In the genomic region with DNA sequence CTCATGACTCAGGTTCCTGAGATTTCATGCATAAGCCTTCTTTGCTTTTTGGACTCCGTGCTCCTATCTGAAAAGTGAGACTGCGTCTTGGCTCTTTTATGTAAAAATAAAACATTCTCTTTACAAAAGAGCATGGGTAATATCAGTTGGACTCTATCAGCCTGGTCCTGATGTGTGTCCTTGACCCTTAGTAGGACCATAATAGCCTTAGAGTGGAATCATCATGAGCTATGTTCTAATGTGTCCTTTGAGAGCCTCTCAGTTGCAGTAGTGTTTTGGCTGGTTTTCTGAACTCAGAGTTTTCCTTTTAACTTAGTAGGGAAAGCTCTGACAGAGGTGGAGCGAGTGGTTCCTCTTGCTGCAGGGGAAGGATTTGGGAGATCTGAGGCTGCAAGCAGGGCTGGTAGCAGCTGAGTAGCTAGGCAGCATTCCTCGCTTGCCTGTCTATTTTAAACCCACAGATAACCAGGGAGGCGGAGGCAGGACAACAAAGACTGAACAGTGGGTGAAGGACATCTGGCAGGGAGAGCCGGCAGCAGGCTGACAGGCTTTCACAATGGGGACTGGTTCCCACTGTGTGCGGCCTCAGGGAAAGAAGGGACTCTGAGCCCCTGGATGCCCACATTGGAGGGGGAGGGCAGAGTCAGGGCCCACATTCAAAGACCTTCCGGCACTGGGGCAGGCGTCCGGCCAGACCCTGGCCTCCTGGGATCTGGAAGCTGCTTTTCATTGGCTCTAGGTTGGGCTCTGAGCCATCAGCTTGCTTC, we compare ENCODE assay signal across 9 mouse cellular contexts. TPM values are rescaled to one million over a fixed set of nuclear protein-coding genes. Genes with fewer than 3 reads are reported as not detected.
A peak's percentile ranks its signal among the peaks of the same experiment; 100 is the strongest.
DNase-seq lines count a peak whose midpoint lies in the region; ATAC-seq and TF ChIP-seq lines count a peak whose summit lies in the region.
"Had no signal": no experiment of that assay in that cellular context is flagged by ENCODE, and none has a peak within 500 bp of the region (broad histone marks: within the 10 kb centered on the region; RNA-seq: fewer than 3 reads in every experiment).

No protein-coding gene starts in this region.

- no peak for DNase-seq in lung, adult 18-20 months
- DNase-seq in embryonic facial prominence, embryonic 11.5 days (ENCODE audit: low spot score), result peak; percentile 54
- DNase-seq in layer of hippocampus, postnatal 14 days (ENCODE audit: low spot score in 2 of 2), result peak; percentile 87 to 91

- H3K36me3 ChIP-seq in lung, embryonic 16.5 days (ENCODE audit: control insufficient read depth, insufficient read depth, low read length), result no peaks in the 10 kb centered on the region
- H3K36me3 ChIP-seq in embryonic facial prominence, embryonic 11.5 days (replicated peaks; ENCODE audit: control insufficient read depth, insufficient read depth, low read depth, low read length), result no peaks in the 10 kb centered on the region
- H3K36me3 ChIP-seq in heart, embryonic 13.5 days, result no peaks in the 10 kb centered on the region
- H3K36me3 ChIP-seq in midbrain, embryonic 12.5 days, result no peaks in the 10 kb centered on the region
- H3K36me3 ChIP-seq in testis, adult 2 months (ENCODE audit: control insufficient read depth, insufficient read depth, low read length), result no peaks in the 10 kb centered on the region
- H3K36me3 ChIP-seq: limb, embryonic 13.5 days had no signal

- peak; percentile 27; the same call in 1 of the 2 replicates for TF ChIP-seq POLR2A in testis, adult 2 months (IDR thresholded peaks at IDR 0.05; ENCODE audit: control insufficient read depth, low read depth, low read length)

- no peaks in the 10 kb centered on the region for H3K27me3 ChIP-seq in lung, embryonic 16.5 days (ENCODE audit: control insufficient read depth, insufficient read depth, low read depth, low read length)
- no peaks in the 10 kb centered on the region for H3K27me3 ChIP-seq in embryonic facial prominence, embryonic 11.5 days (ENCODE audit: control insufficient read depth, insufficient read depth, low read length)
- no peaks in the 10 kb centered on the region for H3K27me3 ChIP-seq in heart, embryonic 13.5 days (replicated peaks)
- H3K27me3 ChIP-seq in midbrain, embryonic 12.5 days, result peaks cover 27% of the 10 kb centered on the region
- H3K27me3 ChIP-seq in testis, adult 2 months (ENCODE audit: control insufficient read depth, insufficient read depth, low read length), result no peaks in the 10 kb centered on the region
- H3K27me3 ChIP-seq: limb, embryonic 13.5 days had no signal

- peak; percentile 75 for ATAC-seq in lung, embryonic 16.5 days (ENCODE audit: low read depth)
- peak; percentile 75; the same call in 1 of the 2 replicates for ATAC-seq in embryonic facial prominence, embryonic 11.5 days (replicated peaks; ENCODE audit: insufficient number of reproducible peaks, low FRiP score, low TSS enrichment, low read depth)
- ATAC-seq in heart, embryonic 13.5 days (ENCODE audit: extremely low read depth, insufficient number of reproducible peaks, low FRiP score, low TSS enrichment), result peak; percentile 45; the same call in 1 of the 2 replicates
- peak; percentile 92 for ATAC-seq in midbrain, embryonic 12.5 days (ENCODE audit: low FRiP score, low read depth)
- ATAC-seq in CD4-positive, CD25-positive, alpha-beta regulatory T cell, adult 4 months, result no peak

- H3K4me2 ChIP-seq in lung, embryonic 16.5 days (ENCODE audit: low read depth, low read length), result no peak overlapping the region
- no peak overlapping the region for H3K4me2 ChIP-seq in embryonic facial prominence, embryonic 11.5 days (ENCODE audit: low read depth, low read length)
- peak overlapping the region; percentile 53 for H3K4me2 ChIP-seq in heart, embryonic 13.5 days
- peak overlapping the region; percentile 7; the same call in 1 of the 2 replicates for H3K4me2 ChIP-seq in midbrain, embryonic 12.5 days (replicated peaks)
- H3K4me2 ChIP-seq: limb, embryonic 13.5 days had no signal

- H3K9ac ChIP-seq in lung, embryonic 16.5 days (ENCODE audit: low read length), result no peak overlapping the region
- H3K9ac ChIP-seq in embryonic facial prominence, embryonic 11.5 days (replicated peaks; ENCODE audit: low read length), result no peak overlapping the region; the same call in 1 of the 2 replicates
- H3K9ac ChIP-seq in heart, embryonic 13.5 days, result peak overlapping the region; percentile 72
- H3K9ac ChIP-seq in midbrain, embryonic 12.5 days (replicated peaks), result no peak overlapping the region
- H3K9ac ChIP-seq: limb, embryonic 13.5 days had no signal

- H3K27ac ChIP-seq in lung, embryonic 16.5 days (ENCODE audit: low read length), result peak overlapping the region; percentile 15
- peak overlapping the region; percentile 35; the same call in 1 of the 2 replicates for H3K27ac ChIP-seq in embryonic facial prominence, embryonic 11.5 days (replicated peaks; ENCODE audit: low read depth, low read length)
- peak overlapping the region; percentile 98 for H3K27ac ChIP-seq in heart, embryonic 13.5 days (replicated peaks)
- peak overlapping the region; percentile 89 for H3K27ac ChIP-seq in midbrain, embryonic 12.5 days (replicated peaks)
- peak overlapping the region; percentile 73 for H3K27ac ChIP-seq in testis, adult 2 months (ENCODE audit: control insufficient read depth, insufficient read depth, low read depth, low read length)
- H3K27ac ChIP-seq: limb, embryonic 13.5 days had no signal

- H3K4me3 ChIP-seq in lung, embryonic 16.5 days (ENCODE audit: low read length), result no peak overlapping the region
- no peak overlapping the region for H3K4me3 ChIP-seq in embryonic facial prominence, embryonic 11.5 days (ENCODE audit: low read depth, low read length)
- no peak overlapping the region; the same call in 1 of the 2 replicates for H3K4me3 ChIP-seq in heart, embryonic 13.5 days
- no peak overlapping the region for H3K4me3 ChIP-seq in midbrain, embryonic 12.5 days
- no peak overlapping the region for H3K4me3 ChIP-seq in testis, adult 2 months (ENCODE audit: control insufficient read depth, low read depth, low read length)
- H3K4me3 ChIP-seq: limb, embryonic 13.5 days had no signal

- TF ChIP-seq CTCF in testis, adult 2 months (IDR thresholded peaks at IDR 0.05; ENCODE audit: control insufficient read depth, insufficient read depth, insufficient replicate concordance, low read depth, low read length), result no peak

- H3K4me1 ChIP-seq in lung, embryonic 16.5 days (replicated peaks; ENCODE audit: control insufficient read depth, insufficient read depth, low read length), result peaks cover 5% of the 10 kb centered on the region; the same call in 1 of the 2 replicates
- no peaks in the 10 kb centered on the region for H3K4me1 ChIP-seq in embryonic facial prominence, embryonic 11.5 days (ENCODE audit: control insufficient read depth, insufficient read depth, low read length)
- H3K4me1 ChIP-seq in heart, embryonic 13.5 days, result peaks cover 67% of the 10 kb centered on the region
- H3K4me1 ChIP-seq in midbrain, embryonic 12.5 days, result peaks cover 15% of the 10 kb centered on the region
- H3K4me1 ChIP-seq in testis, adult 2 months (ENCODE audit: control insufficient read depth, insufficient read depth, low read length), result peaks cover 2% of the 10 kb centered on the region; the same call in 1 of the 2 replicates

- no peaks in the 10 kb centered on the region for H3K9me3 ChIP-seq in lung, embryonic 16.5 days (ENCODE audit: control insufficient read depth, low read length)
- no peaks in the 10 kb centered on the region for H3K9me3 ChIP-seq in embryonic facial prominence, embryonic 11.5 days (replicated peaks; ENCODE audit: control insufficient read depth, low read length)
- no peaks in the 10 kb centered on the region for H3K9me3 ChIP-seq in heart, embryonic 13.5 days
- H3K9me3 ChIP-seq in midbrain, embryonic 12.5 days, result no peaks in the 10 kb centered on the region
- H3K9me3 ChIP-seq: limb, embryonic 13.5 days had no signal

- 40% methylated on average over 10 of the region's 10 CpGs for WGBS in lung, embryonic 16.5 days
- 28% methylated on average over 10 of the region's 10 CpGs for WGBS in embryonic facial prominence, embryonic 11.5 days
- WGBS in heart, embryonic 13.5 days, result 18% methylated on average over 10 of the region's 10 CpGs
- WGBS in midbrain, embryonic 12.5 days, result 16% methylated on average over 10 of the region's 10 CpGs

RNA-seq across cellular contexts. Expression of gene Vps37b, which starts 11.3 kb away (rescaled TPM):
- 39.2 and 41.6 TPM in 2 replicates for polyA plus RNA-seq in lung, embryonic 16.5 days (2015; fragmentation: Nextera tagmentation; extraction: Ambion mirVana)
- 29.2 and 31.3 TPM in 2 replicates for polyA plus RNA-seq in embryonic facial prominence, embryonic 11.5 days (2014; fragmentation: Nextera tagmentation; extraction: Ambion mirVana)
- polyA plus RNA-seq in heart, embryonic 13.5 days (2015; fragmentation: Nextera tagmentation; extraction: Ambion mirVana), result 51.2 and 52.2 TPM in 2 replicates
- total RNA-seq in layer of hippocampus, postnatal 14 days (2021), result 10 to 100 TPM; 35.9 to 41.0 TPM
- polyA plus RNA-seq in midbrain, embryonic 12.5 days (2016; fragmentation: Nextera tagmentation; extraction: Ambion mirVana), result 68.0 and 74.2 TPM in 2 replicates
- 46.6 and 47.7 TPM in 2 replicates for polyA plus RNA-seq in testis, adult 2 months (2012; rRNA removed)
- polyA plus RNA-seq in CD4-positive, CD25-positive, alpha-beta regulatory T cell, adult 4 months (2017; shearing (Covaris generic)), result 10 to 100 TPM; 17.8 to 22.1 TPM

RNA-seq across cellular contexts. Expression of gene Abcb9, which starts 52.2 kb away (rescaled TPM):
- 2.7 and 3.8 TPM in 2 replicates for polyA plus RNA-seq in lung, embryonic 16.5 days (2015; fragmentation: Nextera tagmentation; extraction: Ambion mirVana)
- 0.46 and 0.59 TPM in 2 replicates for polyA plus RNA-seq in embryonic facial prominence, embryonic 11.5 days (2014; fragmentation: Nextera tagmentation; extraction: Ambion mirVana)
- 1.6 and 1.7 TPM in 2 replicates for polyA plus RNA-seq in heart, embryonic 13.5 days (2015; fragmentation: Nextera tagmentation; extraction: Ambion mirVana)
- 10 to 100 TPM; 29.3 to 33.3 TPM for total RNA-seq in layer of hippocampus, postnatal 14 days (2021)
- polyA plus RNA-seq in midbrain, embryonic 12.5 days (2016; fragmentation: Nextera tagmentation; extraction: Ambion mirVana), result 2.0 and 2.2 TPM in 2 replicates
- polyA plus RNA-seq in testis, adult 2 months (2012; rRNA removed), result 21.6 and 24.8 TPM in 2 replicates
- polyA plus RNA-seq in CD4-positive, CD25-positive, alpha-beta regulatory T cell, adult 4 months (2017; shearing (Covaris generic)), result 10 to 100 TPM; 16.1 to 16.6 TPM

Comparison
In these comparisons a context has a peak if more than half of its experiments do, and no peak if none do; other contexts are left out.
1. H3K27ac ChIP-seq: peak in every context shown above with its lines; median percentile 98 in heart, embryonic 13.5 days; 89 in midbrain, embryonic 12.5 days; 73 in testis, adult 2 months; 35 in embryonic facial prominence, embryonic 11.5 days; 15 in lung, embryonic 16.5 days.
2. H3K4me2 ChIP-seq: peak in heart, embryonic 13.5 days (single experiment) and midbrain, embryonic 12.5 days (single experiment); none in lung, embryonic 16.5 days (single experiment) and embryonic facial prominence, embryonic 11.5 days (single experiment).
3. DNase-seq: peak in embryonic facial prominence, embryonic 11.5 days (single experiment) and layer of hippocampus, postnatal 14 days (2 of 2); none in lung, adult 18-20 months (0 of 2).